Mouse (Mus musculus): ENCODE data around the gene Tnk2. TPM values are rescaled to one million over a fixed set of nuclear protein-coding genes. Genes with fewer than 3 reads are reported as not detected.

The Tnk2 gene
- polyA plus RNA-seq, 1 experiment from 2014 or later: 9.2 TPM

GRCm38 (mm10) chr16:32665851-32666665 lies 22.4 kb downstream of the Tnk2 start:
- WGBS: 77% methylated on average over 11 of the region's 11 CpGs
- DNase-seq (ENCODE audit: low spot score): no peak
- peaks cover 5% of the 10 kb centered on the region for H3K4me1 ChIP-seq (ENCODE audit: control insufficient read depth, insufficient read depth, low read length)

DNA sequence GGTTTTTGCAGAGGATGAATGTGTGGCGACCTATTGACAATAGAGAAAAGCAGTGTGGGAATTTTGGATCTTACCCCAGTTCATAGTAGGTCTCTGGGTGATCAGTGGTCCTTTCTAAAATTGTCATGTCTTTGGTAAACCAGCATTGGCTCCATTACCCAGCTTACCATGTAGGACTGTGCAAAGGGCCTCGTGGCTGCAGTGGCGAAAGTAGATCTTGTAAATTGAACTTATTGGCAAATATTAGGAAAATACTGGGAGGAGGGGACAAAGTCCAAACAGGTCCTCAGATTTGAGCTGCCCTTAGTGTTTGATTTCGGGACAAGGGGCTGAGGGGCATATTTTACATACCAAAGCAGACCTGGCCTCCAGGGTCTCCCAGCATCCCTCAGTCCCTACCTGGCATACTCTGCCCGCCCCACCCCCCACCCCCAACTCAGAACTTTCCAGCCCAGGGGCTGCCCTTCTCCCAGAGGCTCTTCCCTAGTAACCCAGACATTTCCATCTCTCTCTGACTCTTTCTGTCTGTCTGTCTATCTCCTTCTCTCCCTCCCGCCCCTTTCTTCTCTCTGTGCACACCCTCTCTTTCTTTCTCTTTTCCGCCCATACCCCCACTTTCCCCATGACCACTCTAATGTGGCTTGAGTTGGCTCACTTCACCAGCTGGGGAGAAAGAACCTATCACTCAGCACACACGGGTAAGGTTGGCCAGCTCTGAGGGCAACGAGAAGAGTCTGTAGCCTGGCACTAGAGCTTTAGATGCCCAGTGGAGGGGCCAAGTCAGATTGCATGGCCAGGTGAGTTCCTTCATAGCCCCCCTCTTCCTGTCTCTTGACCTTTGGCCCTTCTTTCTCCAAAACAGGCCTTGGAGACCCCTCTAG lies 23.2 kb downstream of the Tnk2 start:
- H3K9me3 ChIP-seq (ENCODE audit: control insufficient read depth, low read length): no peaks in the 10 kb centered on the region
- WGBS: 81% methylated on average over 9 of the region's 9 CpGs
- peaks cover 9% of the 10 kb centered on the region for H3K36me3 ChIP-seq (ENCODE audit: control insufficient read depth, insufficient read depth, low read length)
- no peak overlapping the region for H3K9ac ChIP-seq (ENCODE audit: low read length)
- no peak overlapping the region for H3K27ac ChIP-seq (replicated peaks; ENCODE audit: low read depth, low read length)
- no peak overlapping the region for H3K4me2 ChIP-seq (ENCODE audit: low read depth, severe bottlenecking)
- no peak overlapping the region for H3K4me3 ChIP-seq (ENCODE audit: low read depth, low read length)
- H3K27me3 ChIP-seq (ENCODE audit: control insufficient read depth, insufficient read depth, low read length): no peaks in the 10 kb centered on the region
- DNase-seq (ENCODE audit: low spot score) (no peak), ATAC-seq (ENCODE audit: insufficient number of reproducible peaks, low FRiP score, low TSS enrichment, low read depth) (no peak)
- no peaks in the 10 kb centered on the region for H3K4me1 ChIP-seq (ENCODE audit: control insufficient read depth, insufficient read depth, low read length)

More at GRCm38 (mm10) chr16:32665851-32666665, 22.4 kb downstream of the Tnk2 start:
- Histone ChIP-seq H3K27me3 (ENCODE audit: control insufficient read depth, insufficient read depth, low read length) (no peaks in the 10 kb centered on the region), H3K9me3 (ENCODE audit: control insufficient read depth, low read length) (no peaks in the 10 kb centered on the region), H3K36me3 (ENCODE audit: control insufficient read depth, insufficient read depth, low read length) (peaks cover 3% of the 10 kb centered on the region), H3K27ac (replicated peaks; ENCODE audit: low read depth, low read length) (no peak overlapping the region), H3K4me3 (ENCODE audit: low read depth, low read length) (no peak overlapping the region), H3K4me2 (ENCODE audit: low read depth, severe bottlenecking) (no peak overlapping the region), H3K9ac (ENCODE audit: low read length) (no peak overlapping the region)
- ATAC-seq (ENCODE audit: insufficient number of reproducible peaks, low FRiP score, low TSS enrichment, low read depth): no peak

GRCm38 (mm10) chr16:32667552-32667872 lies 23.8 kb downstream of the Tnk2 start:
- Histone ChIP-seq H3K36me3 (ENCODE audit: control insufficient read depth, insufficient read depth, low read length) (peaks cover 9% of the 10 kb centered on the region), H3K27me3 (ENCODE audit: control insufficient read depth, insufficient read depth, low read length) (no peaks in the 10 kb centered on the region), H3K9ac (ENCODE audit: low read length) (no peak overlapping the region), H3K4me1 (ENCODE audit: control insufficient read depth, insufficient read depth, low read length) (no peaks in the 10 kb centered on the region), H3K4me3 (ENCODE audit: low read depth, low read length) (no peak overlapping the region), H3K4me2 (ENCODE audit: low read depth, severe bottlenecking) (no peak overlapping the region), H3K9me3 (ENCODE audit: control insufficient read depth, low read length) (no peaks in the 10 kb centered on the region), H3K27ac (replicated peaks; ENCODE audit: low read depth, low read length) (no peak overlapping the region)
- ATAC-seq (ENCODE audit: insufficient number of reproducible peaks, low FRiP score, low TSS enrichment, low read depth) (no peak), DNase-seq (ENCODE audit: low spot score) (no peak)
- WGBS: 68% methylated on average over 3 of the region's 3 CpGs

DNA sequence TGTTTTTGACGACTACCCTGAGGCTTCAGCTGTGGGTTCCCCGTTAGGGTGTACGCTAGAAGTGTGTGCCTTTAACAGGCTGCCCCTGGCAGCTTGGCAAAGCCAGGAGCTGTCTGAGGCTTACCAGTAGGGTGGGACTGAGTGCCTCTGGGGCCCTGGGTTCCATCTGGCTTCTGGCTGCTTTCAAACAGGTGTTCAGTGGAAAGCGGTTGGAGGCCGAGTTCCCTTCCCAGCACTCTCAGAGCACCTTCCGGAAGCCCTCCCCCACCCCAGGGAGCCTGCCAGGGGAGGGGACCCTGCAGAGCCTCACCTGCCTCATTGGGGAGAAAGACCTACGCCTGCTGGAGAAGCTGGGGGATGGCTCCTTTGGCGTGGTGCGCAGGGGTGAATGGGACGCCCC lies 24.4 kb downstream of the Tnk2 start:
- peaks cover 9% of the 10 kb centered on the region for H3K36me3 ChIP-seq (ENCODE audit: control insufficient read depth, insufficient read depth, low read length)

DNA sequence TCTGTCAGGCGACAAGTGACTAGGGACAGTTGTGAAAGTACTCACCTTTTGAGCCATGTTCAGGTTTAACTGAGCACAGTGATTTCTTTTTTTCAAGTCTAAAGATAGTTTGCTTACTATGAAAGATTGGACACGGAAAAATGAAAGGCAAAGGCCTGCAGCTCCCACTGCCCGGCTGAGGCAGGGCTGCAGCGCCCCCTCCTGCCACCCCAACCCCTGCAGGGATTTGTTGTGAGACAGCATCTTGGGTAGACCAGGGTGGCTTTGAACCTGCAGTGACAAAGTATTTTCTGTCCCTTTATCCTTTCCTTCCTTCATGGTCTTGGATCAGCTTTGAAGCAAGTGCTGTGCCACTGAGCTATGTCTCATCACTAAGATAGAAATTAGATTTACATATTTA lies 24.8 kb downstream of the Tnk2 start:
- Histone ChIP-seq H3K36me3 (ENCODE audit: control insufficient read depth, insufficient read depth, low read length) (peaks cover 9% of the 10 kb centered on the region), H3K9me3 (ENCODE audit: control insufficient read depth, low read length) (no peaks in the 10 kb centered on the region), H3K4me2 (ENCODE audit: low read depth, severe bottlenecking) (no peak overlapping the region), H3K4me3 (ENCODE audit: low read depth, low read length) (no peak overlapping the region), H3K27me3 (ENCODE audit: control insufficient read depth, insufficient read depth, low read length) (no peaks in the 10 kb centered on the region), H3K9ac (ENCODE audit: low read length) (no peak overlapping the region), H3K4me1 (ENCODE audit: control insufficient read depth, insufficient read depth, low read length) (no peaks in the 10 kb centered on the region), H3K27ac (replicated peaks; ENCODE audit: low read depth, low read length) (no peak overlapping the region)
- ATAC-seq (ENCODE audit: insufficient number of reproducible peaks, low FRiP score, low TSS enrichment, low read depth) (no peak), DNase-seq (ENCODE audit: low spot score) (no peak)
- 80% methylated on average over 4 of the region's 4 CpGs for WGBS

More for the DNA sequence above, 24.4 kb downstream of the Tnk2 start:
- H3K4me3 ChIP-seq (ENCODE audit: low read depth, low read length): no peak overlapping the region
- H3K9ac ChIP-seq (ENCODE audit: low read length): no peak overlapping the region
- no peaks in the 10 kb centered on the region for H3K9me3 ChIP-seq (ENCODE audit: control insufficient read depth, low read length)
- no peak overlapping the region for H3K4me2 ChIP-seq (ENCODE audit: low read depth, severe bottlenecking)
- no peak for ATAC-seq (ENCODE audit: insufficient number of reproducible peaks, low FRiP score, low TSS enrichment, low read depth)
- DNase-seq (ENCODE audit: low spot score): no peak
- H3K27me3 ChIP-seq (ENCODE audit: control insufficient read depth, insufficient read depth, low read length): no peaks in the 10 kb centered on the region
- WGBS: 70% methylated on average over 10 of the region's 10 CpGs
- H3K4me1 ChIP-seq (ENCODE audit: control insufficient read depth, insufficient read depth, low read length): no peaks in the 10 kb centered on the region
- no peak overlapping the region for H3K27ac ChIP-seq (replicated peaks; ENCODE audit: low read depth, low read length)

DNA sequence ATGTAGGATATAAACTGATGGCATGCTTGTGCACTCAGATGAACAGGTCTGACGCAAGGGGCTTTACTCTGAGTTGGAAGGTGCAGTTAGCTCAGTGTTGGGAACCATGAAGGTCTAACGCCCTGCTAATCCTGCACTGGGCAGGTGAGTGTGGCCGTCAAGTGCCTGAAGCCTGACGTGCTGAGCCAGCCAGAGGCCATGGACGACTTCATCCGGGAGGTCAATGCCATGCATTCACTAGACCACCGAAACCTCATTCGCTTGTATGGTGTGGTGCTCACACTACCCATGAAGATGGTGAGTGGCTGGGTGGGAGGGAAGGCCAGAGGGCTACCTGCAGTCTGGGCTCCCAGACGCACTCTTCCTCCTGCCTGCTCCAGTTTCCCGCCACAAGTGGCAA lies 25.6 kb downstream of the Tnk2 start:
- Histone ChIP-seq H3K4me3 (ENCODE audit: low read depth, low read length) (no peak overlapping the region), H3K9me3 (ENCODE audit: control insufficient read depth, low read length) (no peaks in the 10 kb centered on the region), H3K4me2 (ENCODE audit: low read depth, severe bottlenecking) (no peak overlapping the region), H3K27ac (replicated peaks; ENCODE audit: low read depth, low read length) (no peak overlapping the region), H3K27me3 (ENCODE audit: control insufficient read depth, insufficient read depth, low read length) (no peaks in the 10 kb centered on the region), H3K4me1 (ENCODE audit: control insufficient read depth, insufficient read depth, low read length) (no peaks in the 10 kb centered on the region), H3K9ac (ENCODE audit: low read length) (no peak overlapping the region), H3K36me3 (ENCODE audit: control insufficient read depth, insufficient read depth, low read length) (peaks cover 9% of the 10 kb centered on the region)
- ATAC-seq (ENCODE audit: insufficient number of reproducible peaks, low FRiP score, low TSS enrichment, low read depth) (no peak), DNase-seq (ENCODE audit: low spot score) (no peak)
- WGBS: 91% methylated on average over 10 of the region's 10 CpGs

DNA sequence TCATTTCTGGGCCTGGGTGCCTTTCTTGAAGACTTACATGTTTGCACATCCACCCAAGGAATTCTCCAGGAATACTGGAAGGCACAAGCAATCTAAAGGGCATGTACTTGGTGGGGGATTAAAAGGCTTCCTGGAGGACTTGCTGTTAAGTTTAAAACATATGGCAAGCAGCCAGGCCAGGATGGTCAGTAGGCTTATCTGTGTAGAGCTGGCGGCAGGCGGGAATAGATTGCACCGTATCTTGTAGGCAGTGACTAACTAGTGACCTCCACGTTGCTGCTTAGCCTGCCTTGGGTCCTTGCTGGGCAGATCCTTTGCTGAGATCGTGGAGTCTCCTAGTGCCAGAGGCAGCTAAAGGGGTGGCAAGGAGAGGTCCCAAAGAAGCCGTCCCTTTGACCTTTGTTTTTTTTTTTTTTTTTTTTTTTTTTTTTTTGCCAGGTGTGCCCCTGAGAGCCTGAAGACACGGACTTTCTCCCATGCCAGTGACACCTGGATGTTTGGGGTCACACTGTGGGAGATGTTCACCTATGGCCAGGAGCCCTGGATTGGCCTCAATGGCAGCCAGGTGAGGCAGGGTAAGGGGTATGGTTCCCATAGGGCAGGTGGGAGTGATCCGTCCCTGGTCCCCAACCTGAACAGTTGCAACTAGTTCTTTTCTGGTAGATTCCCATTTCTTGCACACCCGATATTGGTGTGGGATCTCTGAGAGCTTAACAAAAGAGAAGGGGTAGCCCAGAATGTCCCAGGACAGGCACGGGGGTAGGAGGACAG lies 26.9 kb downstream of the Tnk2 start:
- Histone ChIP-seq H3K4me3 (ENCODE audit: low read depth, low read length) (no peak overlapping the region), H3K4me2 (ENCODE audit: low read depth, severe bottlenecking) (no peak overlapping the region), H3K27ac (replicated peaks; ENCODE audit: low read depth, low read length) (no peak overlapping the region), H3K9me3 (ENCODE audit: control insufficient read depth, low read length) (no peaks in the 10 kb centered on the region), H3K9ac (ENCODE audit: low read length) (no peak overlapping the region), H3K4me1 (ENCODE audit: control insufficient read depth, insufficient read depth, low read length) (no peaks in the 10 kb centered on the region), H3K36me3 (ENCODE audit: control insufficient read depth, insufficient read depth, low read length) (peaks cover 11% of the 10 kb centered on the region), H3K27me3 (ENCODE audit: control insufficient read depth, insufficient read depth, low read length) (no peaks in the 10 kb centered on the region)
- DNase-seq (ENCODE audit: low spot score) (no peak), ATAC-seq (ENCODE audit: insufficient number of reproducible peaks, low FRiP score, low TSS enrichment, low read depth) (no peak)
- 91% methylated on average over 9 of the region's 10 CpGs for WGBS

DNA sequence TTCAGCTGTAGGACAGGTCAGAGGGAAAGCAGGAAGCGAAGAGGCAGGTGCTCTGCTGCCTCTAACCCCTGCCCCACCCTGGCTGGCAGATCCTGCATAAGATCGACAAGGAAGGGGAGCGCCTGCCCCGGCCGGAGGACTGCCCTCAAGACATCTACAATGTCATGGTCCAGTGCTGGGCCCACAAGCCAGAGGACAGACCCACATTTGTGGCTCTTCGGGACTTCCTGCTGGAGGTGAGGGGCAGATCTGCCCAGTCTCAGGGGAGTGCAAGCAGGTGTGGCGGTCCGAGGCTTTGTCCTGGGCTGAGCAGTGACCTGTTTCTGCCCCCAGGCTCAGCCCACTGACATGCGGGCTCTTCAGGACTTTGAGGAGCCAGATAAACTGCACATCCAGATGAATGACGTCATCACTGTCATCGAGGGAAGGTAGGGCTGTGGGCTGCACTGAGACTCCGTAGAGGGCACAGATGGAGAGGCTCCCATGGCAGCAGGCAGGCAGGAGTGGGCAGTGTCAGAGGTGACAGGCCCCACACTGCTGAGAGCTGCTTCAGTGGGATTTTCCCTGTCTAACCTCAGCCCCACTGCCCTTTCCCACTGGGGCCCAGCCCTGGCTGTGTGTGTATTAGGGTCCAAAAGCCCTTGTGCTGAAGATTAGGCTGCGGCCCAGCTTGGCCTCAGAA lies 27.7 kb downstream of the Tnk2 start:
- ATAC-seq (ENCODE audit: insufficient number of reproducible peaks, low FRiP score, low TSS enrichment, low read depth) (no peak), DNase-seq (ENCODE audit: low spot score) (no peak)
- Histone ChIP-seq H3K4me1 (ENCODE audit: control insufficient read depth, insufficient read depth, low read length) (no peaks in the 10 kb centered on the region), H3K27me3 (ENCODE audit: control insufficient read depth, insufficient read depth, low read length) (no peaks in the 10 kb centered on the region), H3K27ac (replicated peaks; ENCODE audit: low read depth, low read length) (no peak overlapping the region), H3K9me3 (ENCODE audit: control insufficient read depth, low read length) (no peaks in the 10 kb centered on the region), H3K4me3 (ENCODE audit: low read depth, low read length) (no peak overlapping the region), H3K9ac (ENCODE audit: low read length) (no peak overlapping the region), H3K4me2 (ENCODE audit: low read depth, severe bottlenecking) (no peak overlapping the region), H3K36me3 (ENCODE audit: control insufficient read depth, insufficient read depth, low read length) (peaks cover 13% of the 10 kb centered on the region)
- 89% methylated on average over 13 of the region's 13 CpGs for WGBS
